Mouse (Mus musculus): ENCODE results near the gene Plekha6. TPM values are rescaled to one million over a fixed set of nuclear protein-coding genes. Genes with fewer than 3 reads are reported as not detected.

Gene Plekha6
- polyA plus RNA-seq, 2 experiments = 0.81 to 2.1 TPM

GRCm38 (mm10) chr1:133129471-133130221 lies 34.4 kb upstream of the Plekha6 start:
- Histone ChIP-seq H3K4me3 (ENCODE audit: insufficient read depth in 1 of 2, low read depth in 2 of 2, low read length in 2 of 2) (peak overlapping the region; percentile 45 to 89), H3K9ac (replicated peaks) (peak overlapping the region; percentile 70), H3K27ac (peak overlapping the region; percentile 79), H3K4me2 (ENCODE audit: low read depth) (peak overlapping the region; percentile 84), H3K36me3 (replicated peaks; ENCODE audit: control insufficient read depth, insufficient read depth, low read depth) (peaks cover 21% of the 10 kb centered on the region), H3K4me1 (replicated peaks; ENCODE audit: control insufficient read depth in 2 of 2, insufficient read depth in 2 of 2, low read length in 1 of 2) (peaks cover 15 to 21% of the 10 kb centered on the region in 2 experiments), H3K9me3 (ENCODE audit: control insufficient read depth, low read length) (no peaks in the 10 kb centered on the region), H3K27me3 (ENCODE audit: control insufficient read depth, insufficient read depth, low read length) (no peaks in the 10 kb centered on the region)
- 32% methylated on average over 16 of the region's 16 CpGs for WGBS (ENCODE audit: insufficient replicate concordance)
- no peak for TF ChIP-seq CTCF (IDR thresholded peaks at IDR 0.05; ENCODE audit: low read depth)
- TF ChIP-seq EP300 (IDR thresholded peaks at IDR 0.05; ENCODE audit: low read depth) = no peak
- ATAC-seq (ENCODE audit: insufficient read depth) (no peak), DNase-seq (ENCODE audit: low read depth in 3 of 3, low spot score in 3 of 3) (peak in 1 of 3 experiments; percentile 32)

GRCm38 (mm10) chr1:133130638-133131560 lies 33.1 kb upstream of the Plekha6 start, which contains the start of gene Ppp1r15b:
TSS of gene Ppp1r15b (plus strand) at chr1:133131143.
- DNase-seq (ENCODE audit: low read depth in 3 of 3, low spot score in 3 of 3) = peak; percentile 99
- H3K4me1 ChIP-seq (replicated peaks; ENCODE audit: control insufficient read depth in 2 of 2, insufficient read depth in 2 of 2, low read length in 1 of 2) = peaks cover 18 to 24% of the 10 kb centered on the region in 2 experiments
- TF ChIP-seq CTCF (IDR thresholded peaks at IDR 0.05; ENCODE audit: low read depth) = peak; percentile 28; the same call in 1 of the 2 replicates
- TF ChIP-seq EP300 (IDR thresholded peaks at IDR 0.05; ENCODE audit: low read depth) = peak; percentile 68
- H3K9me3 ChIP-seq (ENCODE audit: control insufficient read depth, low read length) = no peaks in the 10 kb centered on the region
- H3K27ac ChIP-seq = peak within 1 kb of the TSS; percentile 93
- H3K4me3 ChIP-seq (ENCODE audit: insufficient read depth in 1 of 2, low read depth in 2 of 2, low read length in 2 of 2) = peak within 1 kb of the TSS; percentile 88 to 89
- H3K4me2 ChIP-seq (ENCODE audit: low read depth) = peak within 1 kb of the TSS; percentile 84
- peaks cover 33% of the 10 kb centered on the region for H3K36me3 ChIP-seq (replicated peaks; ENCODE audit: control insufficient read depth, insufficient read depth, low read depth)
- ATAC-seq (ENCODE audit: insufficient read depth) = peak; percentile 97
- H3K27me3 ChIP-seq (ENCODE audit: control insufficient read depth, insufficient read depth, low read length) = no peaks in the 10 kb centered on the region
- H3K9ac ChIP-seq (replicated peaks) = peak within 1 kb of the TSS; percentile 100
- WGBS (ENCODE audit: insufficient replicate concordance) = under 1% methylated on average over 72 of the region's 72 CpGs

- H3K27me3 ChIP-seq (ENCODE audit: control insufficient read depth, insufficient read depth, low read length) = no peaks in the 10 kb centered on the region
- H3K4me1 ChIP-seq (replicated peaks; ENCODE audit: control insufficient read depth in 2 of 2, insufficient read depth in 2 of 2, low read length in 1 of 2) = peaks cover 20 to 25% of the 10 kb centered on the region in 2 experiments
- H3K27ac ChIP-seq = peak overlapping the region; percentile 93
- no peaks in the 10 kb centered on the region for H3K9me3 ChIP-seq (ENCODE audit: control insufficient read depth, low read length)
- WGBS (ENCODE audit: insufficient replicate concordance) = under 1% methylated on average over 35 of the region's 35 CpGs
- no peak for TF ChIP-seq EP300 (IDR thresholded peaks at IDR 0.05; ENCODE audit: low read depth)
- no peak for TF ChIP-seq CTCF (IDR thresholded peaks at IDR 0.05; ENCODE audit: low read depth)
- H3K9ac ChIP-seq (replicated peaks) = peak overlapping the region; percentile 100
- H3K36me3 ChIP-seq (replicated peaks; ENCODE audit: control insufficient read depth, insufficient read depth, low read depth) = peaks cover 40% of the 10 kb centered on the region
- peak overlapping the region; percentile 88 to 89 for H3K4me3 ChIP-seq (ENCODE audit: insufficient read depth in 1 of 2, low read depth in 2 of 2, low read length in 2 of 2)
- ATAC-seq (ENCODE audit: insufficient read depth) (no peak), DNase-seq (ENCODE audit: low read depth in 3 of 3, low spot score in 3 of 3) (no peak)
- H3K4me2 ChIP-seq (ENCODE audit: low read depth) = peak overlapping the region; percentile 79
Measured at GRCm38 (mm10) chr1:133131561-133131905, 32.5 kb upstream of the Plekha6 start.

- Histone ChIP-seq H3K36me3 (replicated peaks; ENCODE audit: control insufficient read depth, insufficient read depth, low read depth) (peaks cover 44% of the 10 kb centered on the region), H3K4me3 (ENCODE audit: insufficient read depth in 1 of 2, low read depth in 2 of 2, low read length in 2 of 2) (peak overlapping the region; percentile 88 to 89), H3K4me1 (replicated peaks; ENCODE audit: control insufficient read depth in 2 of 2, insufficient read depth in 2 of 2, low read length in 1 of 2) (peaks cover 20 to 25% of the 10 kb centered on the region in 2 experiments), H3K9me3 (ENCODE audit: control insufficient read depth, low read length) (no peaks in the 10 kb centered on the region), H3K4me2 (ENCODE audit: low read depth) (peak overlapping the region; percentile 79), H3K27ac (peak overlapping the region; percentile 93), H3K27me3 (ENCODE audit: control insufficient read depth, insufficient read depth, low read length) (no peaks in the 10 kb centered on the region), H3K9ac (replicated peaks) (peak overlapping the region; percentile 100)
- WGBS (ENCODE audit: insufficient replicate concordance) = under 1% methylated on average over 11 of the region's 11 CpGs
- DNase-seq (ENCODE audit: low read depth in 3 of 3, low spot score in 3 of 3) = peak in 1 of 3 experiments; percentile 43
- ATAC-seq (ENCODE audit: insufficient read depth) = no peak
- TF ChIP-seq EP300 (IDR thresholded peaks at IDR 0.05; ENCODE audit: low read depth) (no peak), CTCF (IDR thresholded peaks at IDR 0.05; ENCODE audit: low read depth) (no peak)
Measured at GRCm38 (mm10) chr1:133131936-133132335, 32.1 kb upstream of the Plekha6 start.
